22 mouse cellular contexts compared by ENCODE assay signal in the genomic region with DNA sequence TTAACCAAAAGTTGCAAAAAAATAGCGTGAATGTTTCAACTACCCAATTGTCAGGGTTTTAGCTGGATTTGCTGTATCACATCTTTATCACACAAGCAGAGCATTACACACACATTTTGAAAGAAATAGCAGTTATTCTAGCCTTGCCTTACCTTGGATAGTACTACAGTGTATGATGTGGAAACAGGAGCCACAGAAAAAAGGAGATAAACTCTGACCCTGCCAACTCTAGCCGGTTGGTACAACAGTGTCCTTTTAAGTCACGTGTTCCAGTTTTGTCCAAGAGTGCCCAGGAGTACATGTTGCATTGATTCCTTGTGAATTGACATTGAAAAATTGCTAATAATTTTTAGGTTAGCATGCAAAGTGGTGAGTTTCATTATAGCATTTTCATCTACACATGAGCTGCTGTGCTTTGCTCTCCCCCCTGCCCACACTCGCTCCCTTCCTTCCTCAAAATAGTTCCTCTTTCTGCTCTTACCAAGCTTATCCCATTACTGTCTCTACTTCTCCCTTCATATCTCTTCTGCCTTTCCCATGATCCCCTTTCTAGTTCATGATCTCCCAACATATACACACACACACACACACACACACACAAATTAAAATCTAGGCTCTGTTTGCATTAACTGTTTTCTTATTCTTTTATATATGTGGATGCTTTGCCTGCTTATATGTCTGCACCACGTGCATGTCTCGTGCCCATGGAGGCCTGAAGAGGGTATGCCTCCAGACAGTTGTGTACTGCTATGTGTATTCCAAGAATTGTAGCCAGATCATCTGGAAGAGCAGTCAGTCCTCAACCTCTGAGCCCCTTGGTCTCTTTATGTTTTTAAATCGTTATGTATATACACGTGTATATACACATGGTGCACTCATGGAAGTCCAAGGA. TPM values are rescaled to one million over a fixed set of nuclear protein-coding genes. Genes with fewer than 3 reads are reported as not detected.
DNase-seq lines count a peak whose midpoint lies in the region; ATAC-seq and TF ChIP-seq lines count a peak whose summit lies in the region.
"Had no signal": no experiment of that assay in that cellular context is flagged by ENCODE, and none has a peak within 500 bp of the region (broad histone marks: within the 10 kb centered on the region; RNA-seq: fewer than 3 reads in every experiment).

No protein-coding gene starts in this region.

- H3K27me3 ChIP-seq in intestine, embryonic 15.5 days (replicated peaks), result no peaks in the 10 kb centered on the region
- H3K27me3 ChIP-seq: embryonic facial prominence, embryonic 15.5 days; liver, embryonic 12.5 days; neural tube, embryonic 15.5 days had no signal

- peaks cover 19% of the 10 kb centered on the region for H3K4me1 ChIP-seq in bone marrow macrophage, adult 2 months (ENCODE audit: control insufficient read depth, insufficient read depth, low read length)
- no peaks in the 10 kb centered on the region for H3K4me1 ChIP-seq in intestine, embryonic 15.5 days (replicated peaks)
- H3K4me1 ChIP-seq: embryonic facial prominence, embryonic 15.5 days; limb, embryonic 10.5 days; liver, embryonic 12.5 days; neural tube, embryonic 15.5 days had no signal

- H3K27ac ChIP-seq in bone marrow macrophage, adult 2 months (ENCODE audit: insufficient read depth, low read depth, low read length), result peak overlapping the region; percentile 88
- no peak overlapping the region for H3K27ac ChIP-seq in intestine, embryonic 15.5 days
- H3K27ac ChIP-seq: embryonic facial prominence, embryonic 15.5 days; heart, adult 2 months; hindbrain, embryonic 14.5 days; limb, embryonic 10.5 days; liver, embryonic 12.5 days; neural tube, embryonic 15.5 days had no signal

- TF ChIP-seq CTCF in bone marrow macrophage, adult 2 months (IDR thresholded peaks at IDR 0.05; ENCODE audit: low read depth, low read length), result no peak

- H3K4me2 ChIP-seq in intestine, embryonic 15.5 days (replicated peaks), result no peak overlapping the region
- H3K4me2 ChIP-seq: embryonic facial prominence, embryonic 15.5 days; hindbrain, embryonic 14.5 days; liver, embryonic 12.5 days; midbrain, embryonic 11.5 days; neural tube, embryonic 15.5 days had no signal

- peak overlapping the region; percentile 35 for H3K4me3 ChIP-seq in bone marrow macrophage, adult 2 months (ENCODE audit: insufficient read depth, low read length)
- H3K4me3 ChIP-seq in intestine, embryonic 15.5 days (replicated peaks), result no peak overlapping the region
- H3K4me3 ChIP-seq: embryonic facial prominence, embryonic 15.5 days; heart, adult 2 months; limb, embryonic 10.5 days; liver, embryonic 12.5 days; neural tube, embryonic 15.5 days had no signal

- peak; percentile 99 for ATAC-seq in megakaryocyte progenitor cell, adult 5-6 weeks (replicated peaks; ENCODE audit: poor library complexity)
- ATAC-seq in intestine, embryonic 15.5 days, result no peak
- ATAC-seq in activated CD4-positive, CD25-positive, alpha-beta regulatory T cell, adult 4 months, result no peak
- ATAC-seq: forebrain, embryonic 14.5 days; inflammation-experienced regulatory T-cells, adult 6 months; liver, embryonic 12.5 days had no signal

- H3K9me3 ChIP-seq in intestine, embryonic 15.5 days, result no peaks in the 10 kb centered on the region
- H3K9me3 ChIP-seq: embryonic facial prominence, embryonic 15.5 days; limb, embryonic 10.5 days; liver, embryonic 12.5 days; neural tube, embryonic 15.5 days had no signal

- 89% methylated on average over 8 of the region's 8 CpGs for WGBS in intestine, embryonic 15.5 days

- no peak for TF ChIP-seq POLR2A in bone marrow macrophage, adult 2 months (IDR thresholded peaks at IDR 0.05; ENCODE audit: borderline replicate concordance, low read depth, low read length)

- H3K9ac ChIP-seq in intestine, embryonic 15.5 days, result no peak overlapping the region
- H3K9ac ChIP-seq: embryonic facial prominence, embryonic 15.5 days; hindbrain, embryonic 14.5 days; liver, embryonic 12.5 days; neural tube, embryonic 15.5 days had no signal

- peaks cover 34% of the 10 kb centered on the region for H3K36me3 ChIP-seq in intestine, embryonic 15.5 days

- peak; percentile 32 for DNase-seq in lung, postnatal 36 days
- DNase-seq in lung, postnatal 25 days (ENCODE audit: low spot score), result no peak
- no peak for DNase-seq in adrenal gland, adult 8-10 months
- DNase-seq: cerebellum, adult 18-20 months; cerebellum, postnatal 36 days; heart, adult 2 months; kidney, adult 8-10 months; kidney, postnatal 10 days; lung, adult 2 months; lung, postnatal 14 days had no signal

RNA-seq across cellular contexts. Expression of gene Cpsf2, which starts 19.0 kb away (rescaled TPM):
- polyA plus RNA-seq in bone marrow macrophage, adult 2 months (2012; ENCODE audit: insufficient read depth, insufficient read length, missing spikeins), result 22.2 and 22.4 TPM in 2 replicates
- 35.5 and 37.5 TPM in 2 replicates for total RNA-seq in megakaryocyte progenitor cell, adult 5-6 weeks (2015)
- 46.5 and 61.3 TPM in 2 replicates for total RNA-seq in megakaryocyte progenitor cell, adult 5-6 weeks (2017)
- 10 to 100 TPM; 33.5 to 39.0 (median 37.2) TPM for total RNA-seq in adrenal gland, adult 8-10 months (2022)
- polyA plus RNA-seq in intestine, embryonic 15.5 days (2015; fragmentation: Nextera tagmentation; extraction: Ambion mirVana), result 24.7 and 27.1 TPM in 2 replicates
- 10 to 100 TPM; 17.0 to 21.1 TPM for polyA plus RNA-seq in activated CD4-positive, CD25-positive, alpha-beta regulatory T cell, adult 4 months (2017; shearing (Covaris generic))

RNA-seq across cellular contexts. Expression of gene Atxn3, which starts 36.8 kb away (rescaled TPM):
- polyA plus RNA-seq in bone marrow macrophage, adult 2 months (2012; ENCODE audit: insufficient read depth, insufficient read length, missing spikeins), result 39.5 and 43.3 TPM in 2 replicates
- total RNA-seq in megakaryocyte progenitor cell, adult 5-6 weeks (2015), result 22.0 and 22.5 TPM in 2 replicates
- 49.8 and 56.1 TPM in 2 replicates for total RNA-seq in megakaryocyte progenitor cell, adult 5-6 weeks (2017)
- total RNA-seq in adrenal gland, adult 8-10 months (2022), result 10 to 100 TPM; 17.7 to 24.6 (median 20.9) TPM
- polyA plus RNA-seq in intestine, embryonic 15.5 days (2015; fragmentation: Nextera tagmentation; extraction: Ambion mirVana), result 14.0 and 16.4 TPM in 2 replicates
- polyA plus RNA-seq in activated CD4-positive, CD25-positive, alpha-beta regulatory T cell, adult 4 months (2017; shearing (Covaris generic)), result 10 to 100 TPM; 22.3 to 23.4 TPM
